Mouse (Mus musculus) ES-Bruce4 (cell line): ENCODE results near the gene Morn3.

ENCODE experiments used
- CTCF ChIP-seq: IDR thresholded peaks from one replicate; pipeline ENCODE4 v1.8.1; 2011; ENCODE audit warnings: low read depth, low read length
- EP300 ChIP-seq: IDR thresholded peaks from 2 replicates; pipeline ENCODE4 v1.6.1; 2011; ENCODE audit warnings: low read depth, low read length; ENCODE audit not compliant: insufficient read depth
- POLR2A ChIP-seq: IDR thresholded peaks from one replicate; pipeline ENCODE4 v1.8.1; 2011; ENCODE audit warnings: low read length; ENCODE audit not compliant: insufficient read depth

DNA sequence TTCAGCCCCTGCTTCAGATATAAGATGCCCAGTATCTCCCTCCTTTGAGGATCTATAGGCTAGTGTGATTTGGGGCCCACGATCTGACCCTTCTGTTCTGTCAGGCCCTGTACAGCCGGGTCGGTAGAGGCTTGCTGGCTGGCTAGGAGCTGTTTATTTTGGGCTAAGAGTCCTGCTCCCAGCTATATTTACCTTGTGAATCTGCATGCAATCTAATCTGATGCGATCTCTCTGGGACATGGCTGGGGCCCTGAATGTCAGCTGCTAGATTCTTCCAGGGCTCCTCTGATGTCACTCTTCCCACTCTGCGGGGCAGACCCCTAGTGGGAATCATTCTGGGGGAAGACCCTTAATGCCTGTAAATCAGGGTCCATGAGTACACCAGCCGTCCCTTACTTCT lies 22.5 kb downstream of the Morn3 start:
- TF ChIP-seq EP300, result no peak
- TF ChIP-seq POLR2A, result no peak
- no peak for TF ChIP-seq CTCF
